Mouse (Mus musculus) CH12.LX (cell line): ENCODE results near the gene Ddost. TPM values are rescaled to one million over a fixed set of nuclear protein-coding genes. Genes with fewer than 3 reads are reported as not detected.
A peak's percentile ranks its signal among the peaks of the same experiment; 100 is the strongest.

Source experiments
- DNase-seq: peaks from one replicate; pipeline ENCODE4 v3.0.0-alpha.2; 2013; ENCODE audit errors: extremely low read depth
- H3K27ac ChIP-seq: 2 replicates; pipeline ENCODE4 v1.5.1; 2012; ENCODE audit warnings: low read depth, mild to moderate bottlenecking, control low read depth, moderate library complexity; ENCODE audit not compliant: insufficient read depth
- H3K27me3 ChIP-seq: replicated peaks from 2 replicates; pipeline ENCODE3; 2012; ENCODE audit warnings: inconsistent platforms
- H3K36me3 ChIP-seq, 2 experiments: replicated peaks in 1 of 2; 2 replicates each; pipeline versions ENCODE3 to v1.6.1; 2012; ENCODE audit warnings: inconsistent platforms in 1 of 2, low read length in 1 of 2, mild to moderate bottlenecking in 1 of 2, mixed read lengths in 1 of 2, moderate library complexity in 1 of 2; ENCODE audit not compliant: control insufficient read depth in 1 of 2, insufficient read depth in 1 of 2
- H3K4me1 ChIP-seq, 2 experiments: 2 replicates each; pipeline ENCODE4 v1.6.1; 2012; ENCODE audit warnings: inconsistent platforms in 1 of 2, moderate library complexity in 1 of 2; ENCODE audit not compliant: insufficient read depth in 2 of 2, control insufficient read depth in 1 of 2
- H3K4me2 ChIP-seq: 2 replicates; pipeline ENCODE4 v1.6.1; 2012; ENCODE audit warnings: low read depth, mild to moderate bottlenecking, control low read depth; ENCODE audit not compliant: poor library complexity, insufficient read depth, severe bottlenecking
- H3K4me3 ChIP-seq, 3 experiments: fragments of 150-350 bp in 1 of 3; sonication (generic) in 1 of 3; replicated peaks in 1 of 3; 2 replicates each; pipeline versions ENCODE3 to v1.5.1; 2011 to 2012; ENCODE audit warnings: low read depth in 2 of 3, low read length in 2 of 3, mild to moderate bottlenecking in 2 of 3, moderate library complexity in 2 of 3, control low read depth in 1 of 3, improper control_type of control experiment in 1 of 3, inconsistent platforms in 1 of 3, mixed read lengths in 1 of 3; ENCODE audit not compliant: poor library complexity in 1 of 3
- H3K79me2 ChIP-seq: replicated peaks from 2 replicates; pipeline ENCODE4 v1.6.1; 2012; ENCODE audit warnings: mild to moderate bottlenecking, moderate library complexity; ENCODE audit not compliant: control insufficient read depth, poor library complexity, insufficient read depth, severe bottlenecking; ENCODE audit errors: extremely low read depth
- H3K9ac ChIP-seq: 2 replicates; pipeline ENCODE4 v1.6.1; 2012; ENCODE audit warnings: low read depth, mild to moderate bottlenecking, control low read depth, moderate library complexity; ENCODE audit not compliant: insufficient read depth
- H3K9me3 ChIP-seq: replicated peaks from 2 replicates; pipeline ENCODE3; 2012; ENCODE audit warnings: low read length, inconsistent platforms, mixed read lengths
- CHD2 ChIP-seq: IDR thresholded peaks from 2 replicates; pipeline ENCODE4 v1.6.1; 2011; ENCODE audit warnings: low read length, improper control_type of control experiment
- CTCF ChIP-seq, 2 experiments: IDR thresholded peaks in 1 of 2; conservative IDR thresholded peaks in 1 of 2; 2 replicates each; pipeline ENCODE4 v1.5.1; 2011 to 2012; ENCODE audit warnings: low read depth in 2 of 2, low read length in 2 of 2, improper control_type of control experiment in 1 of 2, inconsistent platforms in 1 of 2, mild to moderate bottlenecking in 1 of 2, moderate library complexity in 1 of 2
- E2F4 ChIP-seq: IDR thresholded peaks from 2 replicates; pipeline ENCODE4 v1.6.1; 2011; ENCODE audit warnings: low read depth, low read length, improper control_type of control experiment; ENCODE audit not compliant: insufficient replicate concordance
- ETS1 ChIP-seq: conservative IDR thresholded peaks from 2 replicates; pipeline ENCODE4 v1.6.1; 2012; ENCODE audit warnings: low read depth, mild to moderate bottlenecking, inconsistent platforms, low read length, improper control_type of control experiment, moderate library complexity
- GABPA ChIP-seq: IDR thresholded peaks from 2 replicates; pipeline ENCODE4 v1.6.1; 2012; ENCODE audit warnings: low read depth, low read length, improper control_type of control experiment, inconsistent platforms; ENCODE audit not compliant: insufficient replicate concordance
- HCFC1 ChIP-seq: IDR thresholded peaks from 2 replicates; pipeline ENCODE4 v1.6.1; 2012; ENCODE audit warnings: low read depth, mild to moderate bottlenecking, inconsistent platforms, low read length, improper control_type of control experiment
- JUND ChIP-seq: conservative IDR thresholded peaks from 2 replicates; pipeline ENCODE4 v1.6.1; 2011; ENCODE audit warnings: low read depth, low read length, improper control_type of control experiment
- MAX ChIP-seq: IDR thresholded peaks from 2 replicates; pipeline ENCODE4 v1.6.1; 2011; ENCODE audit warnings: low read length, improper control_type of control experiment
- MAZ ChIP-seq: IDR thresholded peaks from 2 replicates; pipeline ENCODE4 v1.6.1; 2012; ENCODE audit warnings: low read depth, mild to moderate bottlenecking, inconsistent platforms, low read length, improper control_type of control experiment, moderate library complexity
- MEF2A ChIP-seq: IDR thresholded peaks from 2 replicates; pipeline ENCODE4 v1.6.1; 2014; ENCODE audit warnings: low read depth, mild to moderate bottlenecking, inconsistent platforms, low read length, improper control_type of control experiment, borderline replicate concordance
- MXI1 ChIP-seq: IDR thresholded peaks from 2 replicates; pipeline ENCODE4 v1.6.1; 2011; ENCODE audit warnings: mild to moderate bottlenecking, low read depth, low read length, improper control_type of control experiment
- MYC ChIP-seq: IDR thresholded peaks from 2 replicates; pipeline ENCODE4 v1.6.1; 2011; ENCODE audit warnings: low read depth, mild to moderate bottlenecking, improper control_type of control experiment, low read length
- PAX5 ChIP-seq: IDR thresholded peaks from 2 replicates; pipeline ENCODE4 v1.6.1; 2012; ENCODE audit warnings: low read length, inconsistent platforms, mixed read lengths
- POLR2A ChIP-seq: IDR thresholded peaks from 2 replicates; pipeline ENCODE4 v1.6.1; 2011; ENCODE audit warnings: low read depth, mild to moderate bottlenecking, improper control_type of control experiment, low read length
- POLR2AphosphoS2 ChIP-seq: IDR thresholded peaks from 2 replicates; pipeline ENCODE4 v1.6.1; 2011; ENCODE audit warnings: low read depth, low read length, improper control_type of control experiment
- RAD21 ChIP-seq: IDR thresholded peaks from 2 replicates; pipeline ENCODE4 v1.6.1; 2011; ENCODE audit warnings: low read depth, mild to moderate bottlenecking, low read length, improper control_type of control experiment, moderate library complexity
- SIN3A ChIP-seq: IDR thresholded peaks from 2 replicates; pipeline ENCODE4 v1.6.1; 2012; ENCODE audit warnings: low read length, improper control_type of control experiment, inconsistent platforms
- SMC3 ChIP-seq: IDR thresholded peaks from 2 replicates; pipeline ENCODE4 v1.6.1; 2011; ENCODE audit warnings: low read depth, low read length, improper control_type of control experiment
- UBTF ChIP-seq: IDR thresholded peaks from 2 replicates; pipeline ENCODE4 v1.6.1; 2012; ENCODE audit warnings: low read depth, mild to moderate bottlenecking, inconsistent platforms, low read length, improper control_type of control experiment, moderate library complexity
- USF2 ChIP-seq: conservative IDR thresholded peaks from 2 replicates; pipeline ENCODE4 v1.6.1; 2011; ENCODE audit warnings: low read depth, low read length, improper control_type of control experiment
- ZKSCAN1 ChIP-seq: IDR thresholded peaks from 2 replicates; pipeline ENCODE4 v1.6.1; 2012; ENCODE audit warnings: low read depth, inconsistent platforms, low read length, improper control_type of control experiment, borderline replicate concordance
- dilution Hi-C: fragments of 300-500 bp; cut with MboI; formaldehyde crosslinking; loops from 2 replicates; pipeline ENCODE4 v1.14.3; 2020; ENCODE audit warnings: low sequenced_read_pairs; ENCODE audit not compliant: extremely low pct_unique_long_range_greater_than_20kb, extremely low pct_ligation_motif_present
- in situ Hi-C: fragments of 300-500 bp; cut with MboI; formaldehyde crosslinking; loops from 3 replicates; pipeline ENCODE4 v1.14.3; 2019; ENCODE audit warnings: low sequenced_read_pairs, low pct_ligation_motif_present, low pct_unique_long_range_greater_than_20kb, mixed read lengths
- polyA plus RNA-seq: library from polyadenylated mRNA; unstranded; fragments of >175 nt; gene quantifications from 2 replicates; pipeline ENCODE4 v1.2.1, GENCODE M21; 2012; ENCODE audit warnings: low read depth; ENCODE audit not compliant: insufficient read length
- total RNA-seq, 2 experiments: library from RNA; depleted of rRNA; stranded (reverse); fragments of 300-350 nt in 1 of 2; fragments of >200 nt in 1 of 2; gene quantifications; 2 replicates each; pipeline ENCODE4 v1.2.3; 2012 to 2014

The Ddost gene
- total and polyA plus RNA-seq, 3 experiments, result 163 to 186 (median 164) TPM

- no peak overlapping the region for H3K9ac ChIP-seq
- DNase-seq, result no peak
- H3K36me3 ChIP-seq, result peaks cover 63 to 94% of the 10 kb centered on the region in 2 experiments
- H3K27ac ChIP-seq, result no peak overlapping the region
- dilution Hi-C loops (no loop called here), in situ Hi-C loops (loop anchor here (25.0 kb wide), 1 partner anchor 349 kb away; no protein-coding TSS in a partner anchor)
- H3K9me3 ChIP-seq, result peaks cover 2% of the 10 kb centered on the region
- no peak overlapping the region for H3K4me2 ChIP-seq
- H3K4me3 ChIP-seq, result no peak overlapping the region
- TF ChIP-seq MYC (no peak), ZKSCAN1 (no peak), E2F4 (no peak), SMC3 (no peak), CTCF (conservative IDR thresholded peaks at IDR 0.05 in 1 of 2, IDR thresholded peaks at IDR 0.05 in 1 of 2; ENCODE audit: low read depth in 2 of 2, low read length in 2 of 2) (peak; percentile 75 to 91), RAD21 (peak; percentile 22), PAX5 (no peak), ETS1 (no peak), MXI1 (no peak)
- H3K4me1 ChIP-seq, result peaks cover 0 to 10% of the 10 kb centered on the region in 2 experiments; a peak in 1 of 4 replicates
- H3K27me3 ChIP-seq, result no peaks in the 10 kb centered on the region
- H3K79me2 ChIP-seq, result peaks cover 6% of the 10 kb centered on the region
These were observed 7.1 kb downstream of the Ddost start for GRCm38 (mm10) chr4:138311595-138311994.

GRCm38 (mm10) chr4:138312105-138312504 is 7.6 kb downstream of the Ddost start:
- H3K36me3 ChIP-seq, result peaks cover 63 to 93% of the 10 kb centered on the region in 2 experiments

More at GRCm38 (mm10) chr4:138312105-138312504, 7.6 kb downstream of the Ddost start:
- dilution Hi-C loops, result no loop called here
- Histone ChIP-seq H3K9ac (no peak overlapping the region), H3K4me1 (peaks cover 0 to 5% of the 10 kb centered on the region in 2 experiments; a peak in 1 of 4 replicates), H3K79me2 (0 out of 2 replicates have a peak, but pooled peaks cover under 1% of the 10 kb centered on the region), H3K4me2 (no peak overlapping the region), H3K27ac (no peak overlapping the region), H3K27me3 (no peaks in the 10 kb centered on the region), H3K9me3 (peaks cover 2% of the 10 kb centered on the region), H3K4me3 (no peak overlapping the region)
- in situ Hi-C loops, result loop anchor here (25.0 kb wide), 1 partner anchor 350 kb away; no protein-coding TSS in a partner anchor
- no peak for DNase-seq
- TF ChIP-seq POLR2AphosphoS2 (no peak), MXI1 (no peak), SMC3 (no peak), POLR2A (no peak), CHD2 (no peak), ETS1 (no peak), ZKSCAN1 (no peak), MEF2A (no peak), SIN3A (no peak), USF2 (no peak), UBTF (no peak), GABPA (no peak), MAZ (no peak), JUND (no peak), HCFC1 (no peak), MAX (no peak)
